Mouse (Mus musculus) brain, adult 10 weeks (tissue): Measurements from ENCODE around the gene Tceal5. TPM values are rescaled to one million over a fixed set of nuclear protein-coding genes. Genes with fewer than 3 reads are reported as not detected.

ENCODE experiments used
- polyA plus RNA-seq: library from polyadenylated mRNA; stranded (reverse); fragments of 350-450 nt; fragmentation: Illumina TruSeq; extraction: RNeasy Lipid Tissue Mini Kit (QIAGEN cat#74804); gene quantifications from one replicate; pipeline ENCODE4 v1.2.3, GENCODE M21; 2015; ENCODE audit warnings: low read depth, low replicate concordance

The Tceal5 gene
- polyA plus RNA-seq, result 163 TPM

GRCm38 (mm10) chrX:136203664-136204066 is at the start of gene Tceal5:
Gene Tceal5, minus strand, starts transcription at chrX:136203876.

GRCm38 (mm10) chrX:136244574-136245229 is 41.0 kb upstream of the Tceal5 start, which contains the start of gene Tceal9:
Gene Tceal9, plus strand, starts transcription at chrX:136245079.

GRCm38 (mm10) chrX:136214729-136215677 is 11.3 kb upstream of the Tceal5 start, which contains the start of the genes Tceal7 and Bex1:
Gene Tceal7, plus strand, starts transcription at chrX:136214779.
Gene Bex1, minus strand, starts transcription at chrX:136215513.

GRCm38 (mm10) chrX:136172118-136172551 is 31.5 kb downstream of the Tceal5 start, which contains the start of gene Tceal8:
Gene Tceal8, minus strand, starts transcription at chrX:136172342.

Other genes with a start within 250 kb of the Tceal5 start
- gene Arxes2, start 210.1 kb downstream of the Tceal5 start, polyA plus RNA-seq, result 95.2 TPM
- gene Arxes1, start 170.5 kb downstream of the Tceal5 start, polyA plus RNA-seq, result 35.9 TPM
- 501 TPM for gene Bex2, start 135.6 kb downstream of the Tceal5 start, polyA plus RNA-seq
- not detected for gene Nxf3, start 118.6 kb downstream of the Tceal5 start, polyA plus RNA-seq
- gene Bex4, start 64.9 kb downstream of the Tceal5 start, polyA plus RNA-seq, result 52.3 TPM
- gene Tceal8, start 31.5 kb downstream of the Tceal5 start, polyA plus RNA-seq, result 95.4 TPM
- 3.3 TPM for gene Tceal7, start 10.9 kb upstream of the Tceal5 start, polyA plus RNA-seq
- 139 TPM for gene Bex1, start 11.6 kb upstream of the Tceal5 start, polyA plus RNA-seq
- gene Tceal9, start 41.2 kb upstream of the Tceal5 start, polyA plus RNA-seq, result 226 TPM
- gene Bex3, start 66.4 kb upstream of the Tceal5 start, polyA plus RNA-seq, result 451 TPM